Mouse (Mus musculus) layer of hippocampus, adult 6 months (tissue): ENCODE results near the gene Olfr1195. TPM values are rescaled to one million over a fixed set of nuclear protein-coding genes. Genes with fewer than 3 reads are reported as not detected.

Experiments
- long read RNA-seq, 2 experiments: library from polyadenylated mRNA; unstranded; transcript quantifications; one replicate each; pipeline ENCODE4 v2.0.0; 2019 to 2020
- polyA plus RNA-seq: library from polyadenylated mRNA; unstranded; fragments of <200 nt; fragmentation: Nextera tagmentation; gene quantifications from 2 replicates; pipeline ENCODE4 v1.2.3, GENCODE M21; 2021

Olfr1195 gene
- polyA plus RNA-seq: not detected in 2 replicates
- long read RNA-seq, experiment 1: 0 reads
- long read RNA-seq, experiment 2: 0 reads

GRCm38 (mm10) chr2:88689087-88689486 lies at the start of gene Olfr1195:
Gene Olfr1195, minus strand, starts transcription at chr2:88689187.

GRCm38 (mm10) chr2:88732266-88732665 lies 43.3 kb upstream of the Olfr1195 start, which contains the start of gene Olfr1197:
Gene Olfr1197, minus strand, starts transcription at chr2:88732366.

GRCm38 (mm10) chr2:88704497-88704896 lies 15.5 kb upstream of the Olfr1195 start, which contains the start of gene Olfr1196:
Gene Olfr1196, minus strand, starts transcription at chr2:88704597.

GRCm38 (mm10) chr2:88675328-88675727 lies 13.7 kb downstream of the Olfr1195 start, which contains the start of gene Olfr1193:
Gene Olfr1193, plus strand, starts transcription at chr2:88675628.

GRCm38 (mm10) chr2:88648209-88648608 lies 40.8 kb downstream of the Olfr1195 start, which contains the start of gene Olfr1192-ps1:
Gene Olfr1192-ps1, plus strand, starts transcription at chr2:88648509.

GRCm38 (mm10) chr2:88640242-88640641 lies 48.7 kb downstream of the Olfr1195 start, which contains the start of gene Olfr1191-ps1:
Gene Olfr1191-ps1, plus strand, starts transcription at chr2:88640542.

Other genes with a start within 250 kb of the Olfr1195 start
- gene Gm13757, start 240.1 kb downstream of the Olfr1195 start, polyA plus RNA-seq: not detected in 2 replicates
- gene Olfr1183, start 234.3 kb downstream of the Olfr1195 start, polyA plus RNA-seq: not detected in 2 replicates
- gene Olfr1184, start 205.6 kb downstream of the Olfr1195 start, polyA plus RNA-seq: not detected in 2 replicates
- not detected in 2 replicates for gene Olfr1185-ps1, start 195.9 kb downstream of the Olfr1195 start, polyA plus RNA-seq
- gene Olfr1186, start 170.6 kb downstream of the Olfr1195 start, polyA plus RNA-seq: not detected in 2 replicates
- not detected in 2 replicates for gene Olfr1188, start 132.3 kb downstream of the Olfr1195 start, polyA plus RNA-seq
- gene Olfr1189, start 102.7 kb downstream of the Olfr1195 start, polyA plus RNA-seq: not detected in 2 replicates
- not detected in 2 replicates for gene Olfr1191-ps1, start 48.6 kb downstream of the Olfr1195 start, polyA plus RNA-seq
- gene Olfr1192-ps1, start 40.7 kb downstream of the Olfr1195 start, polyA plus RNA-seq: not detected in 2 replicates
- gene Olfr1193, start 13.6 kb downstream of the Olfr1195 start, polyA plus RNA-seq: not detected in 2 replicates
- gene Olfr1196, start 15.4 kb upstream of the Olfr1195 start, polyA plus RNA-seq: not detected in 2 replicates
- gene Olfr1197, start 43.2 kb upstream of the Olfr1195 start, polyA plus RNA-seq: not detected in 2 replicates
- gene Olfr1198, start 62.2 kb upstream of the Olfr1195 start, polyA plus RNA-seq: not detected in 2 replicates
- not detected in 2 replicates for gene Olfr1199, start 71.3 kb upstream of the Olfr1195 start, polyA plus RNA-seq
- gene Olfr1200, start 81.3 kb upstream of the Olfr1195 start, polyA plus RNA-seq: not detected in 2 replicates
- gene Olfr1201, start 103.8 kb upstream of the Olfr1195 start, polyA plus RNA-seq: not detected in 2 replicates
- not detected in 2 replicates for gene Olfr1202, start 125.3 kb upstream of the Olfr1195 start, polyA plus RNA-seq
- not detected in 2 replicates for gene Olfr1205, start 140.6 kb upstream of the Olfr1195 start, polyA plus RNA-seq
- gene Olfr1204, start 160.1 kb upstream of the Olfr1195 start, polyA plus RNA-seq: not detected in 2 replicates
- gene Olfr1206, start 174.0 kb upstream of the Olfr1195 start, polyA plus RNA-seq: not detected in 2 replicates
- not detected in 2 replicates for gene Olfr1208, start 213.1 kb upstream of the Olfr1195 start, polyA plus RNA-seq
- not detected in 2 replicates for gene Olfr1209, start 226.0 kb upstream of the Olfr1195 start, polyA plus RNA-seq
- gene Olfr1211, start 248.9 kb upstream of the Olfr1195 start, polyA plus RNA-seq: not detected in 2 replicates